Mouse (Mus musculus) MEL (cell line): ENCODE data around the gene Slc4a1.

ENCODE experiments used
- BHLHE40 ChIP-seq: IDR thresholded peaks from 2 replicates; pipeline ENCODE4 v1.6.1; 2012; ENCODE audit warnings: low read depth, mild to moderate bottlenecking, inconsistent platforms, low read length, improper control_type of control experiment, borderline replicate concordance
- TBP ChIP-seq: IDR thresholded peaks from 2 replicates; pipeline ENCODE4 v1.8.0; 2011; ENCODE audit warnings: low read depth, low read length, improper control_type of control experiment

DNA sequence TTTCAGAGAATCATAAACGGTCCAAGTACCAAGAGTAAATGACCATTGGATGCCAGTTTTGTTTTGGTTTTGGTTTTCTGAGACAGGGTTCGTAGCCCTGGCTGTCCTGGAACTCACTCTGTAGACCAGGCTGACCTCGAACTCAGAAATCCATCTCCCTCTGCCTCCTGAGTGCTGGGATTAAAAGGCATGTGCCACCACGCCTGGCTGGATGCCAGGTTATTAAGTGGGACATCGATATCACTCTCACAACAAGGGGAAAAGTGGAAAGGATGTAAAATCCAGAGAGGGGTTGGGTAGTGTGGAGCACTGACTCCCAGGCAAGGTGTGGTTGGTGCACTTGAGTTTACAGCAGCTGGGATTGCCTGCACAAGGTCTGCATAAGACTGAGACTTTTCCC is 14.1 kb upstream of the Slc4a1 start:
- no peak for TF ChIP-seq TBP
- TF ChIP-seq BHLHE40: no peak
